Mouse (Mus musculus): Measurements from ENCODE around the gene Cxcl3. TPM values are rescaled to one million over a fixed set of nuclear protein-coding genes. Genes with fewer than 3 reads are reported as not detected.

Cxcl3 gene
- polyA plus RNA-seq, 1 experiment: not detected

DNA sequence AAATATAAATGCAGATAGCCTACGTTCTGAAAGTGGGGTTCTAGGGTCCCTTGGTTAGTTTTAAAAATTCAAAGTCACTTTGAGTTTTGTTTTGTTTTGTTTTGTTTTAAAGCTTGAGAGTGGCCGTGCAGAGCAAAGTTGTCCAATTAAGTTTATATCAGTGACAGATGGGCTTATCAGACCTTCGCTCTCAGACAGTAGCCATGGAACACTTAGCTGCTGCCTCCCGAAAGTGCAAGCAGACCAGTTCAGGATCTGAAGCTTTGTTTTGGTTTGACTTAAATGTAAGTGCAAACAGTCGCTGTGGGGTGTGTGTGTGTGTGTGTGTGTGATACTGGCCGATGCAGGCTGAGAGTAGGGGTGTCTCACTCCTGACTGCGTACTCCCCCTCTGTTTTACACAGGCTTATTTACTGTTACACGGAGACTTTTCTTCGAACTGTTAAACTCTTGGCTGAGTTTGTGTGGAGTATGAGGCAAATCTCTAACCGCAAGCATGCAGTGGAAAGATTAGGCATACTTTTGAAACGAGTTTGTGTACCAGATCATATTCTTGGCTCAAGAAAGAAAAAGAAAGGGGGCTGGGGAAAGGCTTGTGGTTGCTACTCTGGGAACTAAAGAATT, 46.4 kb downstream of the Cxcl3 start:
- no peaks in the 10 kb centered on the region for H3K36me3 ChIP-seq (ENCODE audit: control insufficient read depth, insufficient read depth)
- no peak overlapping the region for H3K4me3 ChIP-seq (ENCODE audit: insufficient read depth, poor library complexity, severe bottlenecking)
- TF ChIP-seq CEBPB (IDR thresholded peaks at IDR 0.05; ENCODE audit: low read depth): peak; percentile 37
- no peak for TF ChIP-seq CTCF (IDR thresholded peaks at IDR 0.05; ENCODE audit: control insufficient read depth, insufficient read depth, insufficient read length)
- H3K27me3 ChIP-seq (ENCODE audit: control insufficient read depth, insufficient read depth, insufficient read length): no peaks in the 10 kb centered on the region
- H3K79me3 ChIP-seq (ENCODE audit: low read depth): no peaks in the 10 kb centered on the region
- no peaks in the 10 kb centered on the region for H3K79me2 ChIP-seq (ENCODE audit: control insufficient read depth, insufficient read depth)
- peak overlapping the region; percentile 57 for H3ac ChIP-seq (ENCODE audit: control insufficient read depth, insufficient read length, low read depth)

DNA sequence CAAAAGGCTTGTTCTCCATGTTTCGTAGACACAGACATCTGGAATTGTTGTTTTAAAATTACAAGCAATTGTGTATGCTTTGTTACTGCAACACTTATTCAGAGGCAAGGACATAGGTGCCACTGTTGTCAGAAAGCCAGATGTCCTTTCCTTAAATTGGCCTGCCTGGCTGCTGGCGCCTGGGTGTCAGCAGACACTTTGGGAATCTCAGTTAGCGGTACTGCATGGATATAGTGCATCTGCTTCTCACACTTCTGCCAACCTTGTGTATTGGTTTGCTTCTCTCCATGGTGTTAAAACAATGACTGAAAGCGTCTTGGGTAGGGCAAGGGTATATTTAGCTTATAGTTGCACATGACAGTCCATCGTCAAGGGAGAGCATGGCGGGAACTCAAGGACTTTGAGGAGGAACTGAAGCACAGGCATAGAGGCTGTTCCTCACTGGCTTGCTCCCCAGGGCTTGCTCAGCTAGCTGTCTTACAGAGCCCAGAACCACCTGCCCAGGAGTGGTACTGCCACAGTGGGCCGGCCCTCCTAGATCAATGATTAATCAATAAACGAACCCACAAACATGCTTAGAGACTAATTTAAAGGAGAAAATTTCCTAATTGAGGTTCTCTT, 47.0 kb downstream of the Cxcl3 start:
- Histone ChIP-seq H3K36me3 (ENCODE audit: control insufficient read depth, insufficient read depth) (no peaks in the 10 kb centered on the region), H3ac (ENCODE audit: control insufficient read depth, insufficient read length, low read depth) (no peak overlapping the region), H3K27me3 (ENCODE audit: control insufficient read depth, insufficient read depth, insufficient read length) (no peaks in the 10 kb centered on the region), H3K79me3 (ENCODE audit: low read depth) (no peaks in the 10 kb centered on the region), H3K4me3 (ENCODE audit: insufficient read depth, poor library complexity, severe bottlenecking) (no peak overlapping the region), H3K79me2 (ENCODE audit: control insufficient read depth, insufficient read depth) (no peaks in the 10 kb centered on the region)
- TF ChIP-seq MYOG (IDR thresholded peaks at IDR 0.05; ENCODE audit: control insufficient read depth, extremely low read depth, insufficient read length) (no peak), FOSL1 (IDR thresholded peaks at IDR 0.05; ENCODE audit: insufficient read depth, low read length, poor library complexity, severe bottlenecking) (no peak), USF1 (IDR thresholded peaks at IDR 0.05; ENCODE audit: low read depth) (no peak), CTCF (IDR thresholded peaks at IDR 0.05; ENCODE audit: control insufficient read depth, insufficient read depth, insufficient read length) (no peak), MYOD1 (IDR thresholded peaks at IDR 0.05; ENCODE audit: control insufficient read depth, insufficient read length, low read depth) (no peak), CEBPB (IDR thresholded peaks at IDR 0.05; ENCODE audit: low read depth) (no peak), MAX (IDR thresholded peaks at IDR 0.05) (no peak)

DNA sequence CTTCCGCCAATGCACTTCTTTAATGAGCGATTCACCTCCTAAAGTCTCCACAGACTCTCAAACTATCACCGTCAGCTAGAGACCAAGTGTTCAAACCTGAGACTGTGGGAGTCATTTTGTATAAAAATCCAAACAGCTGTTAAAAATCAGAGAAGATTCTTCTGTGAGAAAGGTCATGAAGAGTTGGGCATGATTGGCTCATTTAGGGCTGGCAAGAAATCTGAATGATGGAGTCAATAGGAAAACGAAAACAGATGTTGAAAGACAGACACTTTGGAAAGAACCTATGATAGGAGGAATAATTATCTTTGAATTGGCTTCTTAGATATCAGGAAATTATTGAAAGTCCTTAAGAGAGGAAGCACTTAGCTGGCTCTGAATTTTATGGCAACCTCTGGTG, 48.5 kb downstream of the Cxcl3 start:
- H3K4me3 ChIP-seq (ENCODE audit: insufficient read depth, poor library complexity, severe bottlenecking): no peak overlapping the region
- no peaks in the 10 kb centered on the region for H3K36me3 ChIP-seq (ENCODE audit: control insufficient read depth, insufficient read depth)
- no peak overlapping the region for H3ac ChIP-seq (ENCODE audit: control insufficient read depth, insufficient read length, low read depth)
- TF ChIP-seq MYOG (IDR thresholded peaks at IDR 0.05; ENCODE audit: control insufficient read depth, extremely low read depth, insufficient read length) (no peak), FOSL1 (IDR thresholded peaks at IDR 0.05; ENCODE audit: insufficient read depth, low read length, poor library complexity, severe bottlenecking) (no peak), CEBPB (IDR thresholded peaks at IDR 0.05; ENCODE audit: low read depth) (no peak), MAX (IDR thresholded peaks at IDR 0.05) (no peak)
- no peaks in the 10 kb centered on the region for H3K27me3 ChIP-seq (ENCODE audit: control insufficient read depth, insufficient read depth, insufficient read length)
- no peaks in the 10 kb centered on the region for H3K79me2 ChIP-seq (ENCODE audit: control insufficient read depth, insufficient read depth)
- H3K79me3 ChIP-seq (ENCODE audit: low read depth): no peaks in the 10 kb centered on the region

DNA sequence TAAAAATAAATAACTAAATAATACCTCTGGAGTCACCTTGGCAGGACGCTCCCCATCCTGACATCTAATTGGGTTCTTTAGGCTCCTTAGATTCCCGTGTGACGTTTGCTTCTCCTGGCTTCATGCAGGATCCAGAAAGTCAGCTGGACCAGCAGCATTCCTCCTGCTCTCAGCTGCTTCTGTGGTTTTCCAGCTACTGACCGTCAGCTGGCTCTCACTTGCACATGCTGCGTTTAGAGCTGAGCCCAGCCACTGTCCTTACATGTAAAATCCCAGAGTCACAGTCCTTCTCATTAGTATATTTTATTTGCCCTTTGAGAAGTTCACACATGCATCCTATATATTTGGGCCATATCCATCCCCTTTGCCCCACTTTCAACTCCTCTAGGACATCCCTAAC, 52.7 kb downstream of the Cxcl3 start:
- no peaks in the 10 kb centered on the region for H3K36me3 ChIP-seq (ENCODE audit: control insufficient read depth, insufficient read depth)
- TF ChIP-seq USF1 (IDR thresholded peaks at IDR 0.05; ENCODE audit: low read depth): no peak
- no peak for TF ChIP-seq MYOD1 (IDR thresholded peaks at IDR 0.05; ENCODE audit: control insufficient read depth, insufficient read length, low read depth)
- TF ChIP-seq MYOG (IDR thresholded peaks at IDR 0.05; ENCODE audit: control insufficient read depth, extremely low read depth, insufficient read length): no peak
- TF ChIP-seq CEBPB (IDR thresholded peaks at IDR 0.05; ENCODE audit: low read depth): no peak
- TF ChIP-seq CTCF (IDR thresholded peaks at IDR 0.05; ENCODE audit: control insufficient read depth, insufficient read depth, insufficient read length): no peak
- TF ChIP-seq MAX (IDR thresholded peaks at IDR 0.05): no peak
- TF ChIP-seq FOSL1 (IDR thresholded peaks at IDR 0.05; ENCODE audit: insufficient read depth, low read length, poor library complexity, severe bottlenecking): no peak
- H3K79me3 ChIP-seq (ENCODE audit: low read depth): no peaks in the 10 kb centered on the region
- no peaks in the 10 kb centered on the region for H3K79me2 ChIP-seq (ENCODE audit: control insufficient read depth, insufficient read depth)
- no peak overlapping the region for H3ac ChIP-seq (ENCODE audit: control insufficient read depth, insufficient read length, low read depth)
- no peak overlapping the region for H3K4me3 ChIP-seq (ENCODE audit: insufficient read depth, poor library complexity, severe bottlenecking)
- H3K27me3 ChIP-seq (ENCODE audit: control insufficient read depth, insufficient read depth, insufficient read length): no peaks in the 10 kb centered on the region

Small RNA genes lying within 50 kb of the gene (microRNA-seq; reads per million reads assigned to microRNA genes)
- gene Gm24322 (ENCODE audit: borderline microRNAs expressed): not detected

Other genes with a start within 250 kb of the Cxcl3 start
- gene 5830473C10Rik, start 225.0 kb upstream of the Cxcl3 start, polyA plus RNA-seq (2012; fragmentation: generic; extraction: Trizol): not detected
- gene Rassf6, start 145.4 kb upstream of the Cxcl3 start, polyA plus RNA-seq (2012; fragmentation: generic; extraction: Trizol): 0.12 TPM
- 0.14 TPM for gene Cxcl5, start 26.7 kb upstream of the Cxcl3 start, polyA plus RNA-seq (2012; fragmentation: generic; extraction: Trizol)
- gene Ppbp, start 17.6 kb upstream of the Cxcl3 start, polyA plus RNA-seq (2012; fragmentation: generic; extraction: Trizol): 0.06 TPM
- not detected for gene Pf4, start 13.7 kb upstream of the Cxcl3 start, polyA plus RNA-seq (2012; fragmentation: generic; extraction: Trizol)
- gene Cxcl15, start 8.4 kb downstream of the Cxcl3 start, polyA plus RNA-seq (2012; fragmentation: generic; extraction: Trizol): not detected
- gene Cxcl1, start 105.1 kb downstream of the Cxcl3 start, polyA plus RNA-seq (2012; fragmentation: generic; extraction: Trizol): 0.66 TPM
- gene Cxcl2, start 117.8 kb downstream of the Cxcl3 start, polyA plus RNA-seq (2012; fragmentation: generic; extraction: Trizol): not detected
- gene Mthfd2l, start 145.0 kb downstream of the Cxcl3 start, polyA plus RNA-seq (2012; fragmentation: generic; extraction: Trizol): 10.2 TPM
- 0.04 TPM for gene Epgn, start 241.4 kb downstream of the Cxcl3 start, polyA plus RNA-seq (2012; fragmentation: generic; extraction: Trizol)

All from C2C12 (cell line).